Mouse (Mus musculus): ENCODE measurements around the gene Myo5a. TPM values are rescaled to one million over a fixed set of nuclear protein-coding genes. Genes with fewer than 3 reads are reported as not detected.
A peak's percentile ranks its signal among the peaks of the same experiment; 100 is the strongest.
"Not testable (repeated sequence)": the region's sequence is repeated elsewhere in the genome, so short reads cannot be mapped to it uniquely, and the experiment has no call there.

Myo5a gene
- polyA plus RNA-seq, 1 experiment, result 89.9 TPM

GRCm38 (mm10) chr9:75246080-75246930 is 175.5 kb downstream of the Myo5a start:
- H3K27me3 ChIP-seq (ENCODE audit: control insufficient read depth, insufficient read depth, low read length), result no peaks in the 10 kb centered on the region
- no peak overlapping the region for H3K4me3 ChIP-seq (replicated peaks; ENCODE audit: insufficient read depth, low read depth, low read length)
- H3K4me1 ChIP-seq (ENCODE audit: control insufficient read depth, insufficient read depth, low read length), result no peaks in the 10 kb centered on the region; the same call in 1 of the 2 replicates
- 88% methylated on average over 13 of the region's 13 CpGs for WGBS
- H3K27ac ChIP-seq (ENCODE audit: insufficient read depth, low read length), result no peak overlapping the region
- no peak for DNase-seq
- TF ChIP-seq POLR2A (IDR thresholded peaks at IDR 0.05; ENCODE audit: borderline replicate concordance, insufficient read depth, low read length), result no peak
- TF ChIP-seq CTCF (IDR thresholded peaks at IDR 0.05; ENCODE audit: borderline replicate concordance, insufficient read depth, low read depth, low read length), result no peak

- 92% methylated on average over 6 of the region's 6 CpGs for WGBS
- Histone ChIP-seq H3K4me3 (replicated peaks; ENCODE audit: insufficient read depth, low read depth, low read length) (no peak overlapping the region), H3K27me3 (ENCODE audit: control insufficient read depth, insufficient read depth, low read length) (no peaks in the 10 kb centered on the region), H3K27ac (ENCODE audit: insufficient read depth, low read length) (no peak overlapping the region), H3K4me1 (ENCODE audit: control insufficient read depth, insufficient read depth, low read length) (no peaks in the 10 kb centered on the region; the same call in 1 of the 2 replicates)
- TF ChIP-seq CTCF (IDR thresholded peaks at IDR 0.05; ENCODE audit: borderline replicate concordance, insufficient read depth, low read depth, low read length) (no peak), POLR2A (IDR thresholded peaks at IDR 0.05; ENCODE audit: borderline replicate concordance, insufficient read depth, low read length) (no peak)
- DNase-seq, result no peak
These were observed 177.1 kb downstream of the Myo5a start for GRCm38 (mm10) chr9:75247870-75248269.

- DNase-seq, result no peak
- Histone ChIP-seq H3K27me3 (ENCODE audit: control insufficient read depth, insufficient read depth, low read length) (no peaks in the 10 kb centered on the region), H3K4me1 (ENCODE audit: control insufficient read depth, insufficient read depth, low read length) (no peaks in the 10 kb centered on the region; the same call in 1 of the 2 replicates), H3K27ac (ENCODE audit: insufficient read depth, low read length) (no peak overlapping the region), H3K4me3 (replicated peaks; ENCODE audit: insufficient read depth, low read depth, low read length) (no peak overlapping the region)
- 97% methylated on average over 1 of the region's 1 CpGs for WGBS
- no peak for TF ChIP-seq CTCF (IDR thresholded peaks at IDR 0.05; ENCODE audit: borderline replicate concordance, insufficient read depth, low read depth, low read length)
These were observed 177.5 kb downstream of the Myo5a start for GRCm38 (mm10) chr9:75248359-75248758.

GRCm38 (mm10) chr9:75248874-75249273 is 178.1 kb downstream of the Myo5a start:
- H3K27me3 ChIP-seq (ENCODE audit: control insufficient read depth, insufficient read depth, low read length), result no peaks in the 10 kb centered on the region

GRCm38 (mm10) chr9:75253158-75253557 is 182.3 kb downstream of the Myo5a start:
- 56% methylated on average over 6 of the region's 6 CpGs for WGBS
- not testable (repeated sequence) for H3K27me3 ChIP-seq (ENCODE audit: control insufficient read depth, insufficient read depth, low read length); H3K4me1 ChIP-seq (ENCODE audit: control insufficient read depth, insufficient read depth, low read length); H3K4me3 ChIP-seq (replicated peaks; ENCODE audit: insufficient read depth, low read depth, low read length); H3K27ac ChIP-seq (ENCODE audit: insufficient read depth, low read length); DNase-seq

More at GRCm38 (mm10) chr9:75248874-75249273, 178.1 kb downstream of the Myo5a start:
- DNase-seq, result no peak
- no peak overlapping the region for H3K27ac ChIP-seq (ENCODE audit: insufficient read depth, low read length)
- TF ChIP-seq CTCF (IDR thresholded peaks at IDR 0.05; ENCODE audit: borderline replicate concordance, insufficient read depth, low read depth, low read length), result no peak; the same call in 1 of the 2 replicates
- TF ChIP-seq POLR2A (IDR thresholded peaks at IDR 0.05; ENCODE audit: borderline replicate concordance, insufficient read depth, low read length), result no peak
- H3K4me3 ChIP-seq (replicated peaks; ENCODE audit: insufficient read depth, low read depth, low read length), result no peak overlapping the region
- no peaks in the 10 kb centered on the region; the same call in 1 of the 2 replicates for H3K4me1 ChIP-seq (ENCODE audit: control insufficient read depth, insufficient read depth, low read length)

GRCm38 (mm10) chr9:75253766-75254165 is 183.0 kb downstream of the Myo5a start:
- no peak overlapping the region for H3K4me3 ChIP-seq (replicated peaks; ENCODE audit: insufficient read depth, low read depth, low read length)
- DNase-seq, result no peak
- no peak overlapping the region for H3K27ac ChIP-seq (ENCODE audit: insufficient read depth, low read length)
- 61% methylated on average over 3 of the region's 3 CpGs for WGBS
- peaks cover 9% of the 10 kb centered on the region for H3K4me1 ChIP-seq (ENCODE audit: control insufficient read depth, insufficient read depth, low read length)
- H3K27me3 ChIP-seq (ENCODE audit: control insufficient read depth, insufficient read depth, low read length), result no peaks in the 10 kb centered on the region
- TF ChIP-seq CTCF (IDR thresholded peaks at IDR 0.05; ENCODE audit: borderline replicate concordance, insufficient read depth, low read depth, low read length) (no peak), POLR2A (IDR thresholded peaks at IDR 0.05; ENCODE audit: borderline replicate concordance, insufficient read depth, low read length) (no peak)

GRCm38 (mm10) chr9:75254196-75254955 is 183.6 kb downstream of the Myo5a start:
- DNase-seq, result peak in 1 of 2 experiments; percentile 32
- WGBS, result 28% methylated on average over 13 of the region's 13 CpGs
- Histone ChIP-seq H3K4me3 (replicated peaks; ENCODE audit: insufficient read depth, low read depth, low read length) (no peak overlapping the region), H3K27ac (ENCODE audit: insufficient read depth, low read length) (no peak overlapping the region), H3K27me3 (ENCODE audit: control insufficient read depth, insufficient read depth, low read length) (no peaks in the 10 kb centered on the region), H3K4me1 (ENCODE audit: control insufficient read depth, insufficient read depth, low read length) (peaks cover 9% of the 10 kb centered on the region)
- TF ChIP-seq POLR2A (IDR thresholded peaks at IDR 0.05; ENCODE audit: borderline replicate concordance, insufficient read depth, low read length) (no peak), CTCF (IDR thresholded peaks at IDR 0.05; ENCODE audit: borderline replicate concordance, insufficient read depth, low read depth, low read length) (no peak)

Data from cerebellum, adult 2 months (tissue).